16 mouse cellular contexts compared by ENCODE assay signal in genomic region chr9:78501284-78501683, GRCm38 (mm10). TPM values are rescaled to one million over a fixed set of nuclear protein-coding genes. Genes with fewer than 3 reads are reported as not detected.
A peak's percentile ranks its signal among the peaks of the same experiment; 100 is the strongest.
DNase-seq lines count a peak whose midpoint lies in the region; ATAC-seq and TF ChIP-seq lines count a peak whose summit lies in the region.
"Had no signal": no experiment of that assay in that cellular context is flagged by ENCODE, and none has a peak within 500 bp of the region (broad histone marks: within the 10 kb centered on the region; RNA-seq: fewer than 3 reads in every experiment).

No protein-coding gene starts in this region.

- WGBS in liver, adult 2 months: 77% methylated on average over 4 of the region's 4 CpGs
- 71% methylated on average over 4 of the region's 4 CpGs for WGBS in liver, embryonic 12.5 days (ENCODE audit: insufficient replicate concordance)
- WGBS in forebrain, embryonic 15.5 days: 34% methylated on average over 4 of the region's 4 CpGs

- H3K9me3 ChIP-seq in liver, embryonic 12.5 days (replicated peaks): no peaks in the 10 kb centered on the region
- no peaks in the 10 kb centered on the region for H3K9me3 ChIP-seq in forebrain, embryonic 15.5 days
- H3K9me3 ChIP-seq: limb, embryonic 15.5 days; midbrain, embryonic 12.5 days; neural tube, embryonic 13.5 days had no signal

- no peak overlapping the region for H3K4me2 ChIP-seq in liver, embryonic 12.5 days
- H3K4me2 ChIP-seq in forebrain, embryonic 15.5 days (replicated peaks): no peak overlapping the region
- H3K4me2 ChIP-seq: limb, embryonic 15.5 days; midbrain, embryonic 12.5 days; neural tube, embryonic 13.5 days had no signal

- H3K4me3 ChIP-seq in liver, adult 2 months (ENCODE audit: insufficient read depth, low read depth, low read length): no peak overlapping the region
- H3K4me3 ChIP-seq in liver, embryonic 12.5 days: no peak overlapping the region
- H3K4me3 ChIP-seq in forebrain, embryonic 15.5 days: no peak overlapping the region
- H3K4me3 ChIP-seq: limb, embryonic 15.5 days; midbrain, embryonic 12.5 days; neural tube, embryonic 13.5 days had no signal

- peaks cover 8% of the 10 kb centered on the region for H3K4me1 ChIP-seq in liver, adult 2 months (ENCODE audit: control insufficient read depth, insufficient read depth, low read length)
- H3K4me1 ChIP-seq in liver, embryonic 12.5 days: peaks cover 13% of the 10 kb centered on the region
- H3K4me1 ChIP-seq in forebrain, embryonic 15.5 days: peaks cover 27% of the 10 kb centered on the region

- peak; percentile 47; the same call in 1 of the 2 replicates for ATAC-seq in frontal cortex, adult (ENCODE audit: low TSS enrichment)
- no peak for ATAC-seq in liver, embryonic 12.5 days
- ATAC-seq in forebrain, embryonic 15.5 days (replicated peaks): peak; percentile 33
- ATAC-seq: intestine, postnatal 0 days had no signal

- no peak overlapping the region for H3K27ac ChIP-seq in liver, adult 2 months (replicated peaks; ENCODE audit: insufficient read depth, low read depth, low read length)
- H3K27ac ChIP-seq in liver, embryonic 12.5 days: no peak overlapping the region
- no peak overlapping the region for H3K27ac ChIP-seq in forebrain, embryonic 15.5 days (replicated peaks)
- H3K27ac ChIP-seq: limb, embryonic 15.5 days; midbrain, embryonic 12.5 days had no signal

- 0 out of 2 replicates have a peak, but pooled peaks have one; percentile 9 for TF ChIP-seq CTCF in liver, adult 2 months (IDR thresholded peaks at IDR 0.05; ENCODE audit: low read depth, low read length)

- no peak for TF ChIP-seq POLR2A in liver, adult 2 months (IDR thresholded peaks at IDR 0.05; ENCODE audit: extremely low read depth, insufficient read depth, low read length)

- H3K79me2 ChIP-seq in liver, adult 2 months (ENCODE audit: control insufficient read depth, insufficient read depth, low read length): no peaks in the 10 kb centered on the region

- no peaks in the 10 kb centered on the region for H3K27me3 ChIP-seq in liver, adult 2 months (ENCODE audit: control insufficient read depth, insufficient read depth, low read length)
- H3K27me3 ChIP-seq in liver, embryonic 12.5 days (replicated peaks): peaks cover 12% of the 10 kb centered on the region; the same call in 1 of the 2 replicates
- H3K27me3 ChIP-seq in forebrain, embryonic 15.5 days: no peaks in the 10 kb centered on the region
- H3K27me3 ChIP-seq: limb, embryonic 15.5 days; midbrain, embryonic 12.5 days; neural tube, embryonic 13.5 days had no signal

- no peaks in the 10 kb centered on the region for H3K36me3 ChIP-seq in liver, adult 2 months (ENCODE audit: control insufficient read depth, insufficient read depth, low read length)
- H3K36me3 ChIP-seq in liver, embryonic 12.5 days: no peaks in the 10 kb centered on the region
- no peaks in the 10 kb centered on the region for H3K36me3 ChIP-seq in forebrain, embryonic 15.5 days
- H3K36me3 ChIP-seq: limb, embryonic 15.5 days; midbrain, embryonic 12.5 days; neural tube, embryonic 13.5 days had no signal

- no peak overlapping the region for H3K9ac ChIP-seq in liver, adult 2 months (ENCODE audit: low read depth, low read length)
- no peak overlapping the region for H3K9ac ChIP-seq in liver, embryonic 12.5 days
- H3K9ac ChIP-seq in forebrain, embryonic 15.5 days (replicated peaks): no peak overlapping the region
- H3K9ac ChIP-seq: limb, embryonic 15.5 days; midbrain, embryonic 12.5 days; neural tube, embryonic 13.5 days had no signal

- DNase-seq in frontal cortex, adult 2 months (ENCODE audit: extremely low spot score in 1 of 2, low spot score in 1 of 2): no peak
- peak; percentile 32 for DNase-seq in liver, adult 2 months (ENCODE audit: extremely low read depth, low read depth, low spot score)
- peak; percentile 92 for DNase-seq in Muller cell, postnatal 12 days (ENCODE audit: inconsistent ontology term)
- no peak for DNase-seq in spleen, adult 12 weeks (ENCODE audit: low spot score)
- DNase-seq in adrenal gland, adult (ENCODE audit: inconsistent age in 2 of 2, low spot score in 1 of 2): no peak
- DNase-seq: B cell, adult 2 months; cerebellum, adult 11-12 months; heart, postnatal 14 days had no signal

RNA-seq across cellular contexts. Expression of gene Eef1a1, which starts 12.3 kb away (rescaled TPM):
- 3,478 and 3,677 TPM in 2 replicates for polyA plus RNA-seq in frontal cortex, adult 2 months (2012; rRNA removed)
- 7,986 and 8,406 TPM in 2 replicates for total RNA-seq in liver, adult 2 months (2014; rRNA removed)
- 2,468 and 2,707 TPM in 2 replicates for polyA plus RNA-seq in liver, adult 2 months (2012; rRNA removed)
- 2,705 and 2,706 TPM in 2 replicates for polyA plus RNA-seq in liver, embryonic 12.5 days (2016; fragmentation: Nextera tagmentation; extraction: Ambion mirVana)
- 3,810 and 3,862 TPM in 2 replicates for polyA plus RNA-seq in forebrain, embryonic 15.5 days (2015; fragmentation: Nextera tagmentation; extraction: Ambion mirVana)

RNA-seq across cellular contexts. Expression of gene Gm17324, which starts 52.7 kb away (rescaled TPM):
- 0.68 and 0.80 TPM in 2 replicates for polyA plus RNA-seq in frontal cortex, adult 2 months (2012; rRNA removed)
- total RNA-seq in liver, adult 2 months (2014; rRNA removed): 0.18 and 0.20 TPM in 2 replicates
- polyA plus RNA-seq in liver, adult 2 months (2012; rRNA removed): 0.20 and 0.60 TPM in 2 replicates
- polyA plus RNA-seq in liver, embryonic 12.5 days (2016; fragmentation: Nextera tagmentation; extraction: Ambion mirVana): 1.0 and 1.1 TPM in 2 replicates
- 0.76 and 1.7 TPM in 2 replicates for polyA plus RNA-seq in forebrain, embryonic 15.5 days (2015; fragmentation: Nextera tagmentation; extraction: Ambion mirVana)
- total RNA-seq: heart, postnatal 14 days had no signal
- polyA plus RNA-seq: large intestine, adult 2 months had no signal

RNA-seq across cellular contexts. Expression of gene Mto1, which starts 53.3 kb away (rescaled TPM):
- polyA plus RNA-seq in frontal cortex, adult 2 months (2012; rRNA removed): 27.5 and 33.9 TPM in 2 replicates
- total RNA-seq in liver, adult 2 months (2014; rRNA removed): 18.7 and 18.9 TPM in 2 replicates
- polyA plus RNA-seq in liver, adult 2 months (2012; rRNA removed): 16.9 and 17.3 TPM in 2 replicates
- 29.3 and 33.3 TPM in 2 replicates for polyA plus RNA-seq in liver, embryonic 12.5 days (2016; fragmentation: Nextera tagmentation; extraction: Ambion mirVana)
- 26.6 and 31.2 TPM in 2 replicates for polyA plus RNA-seq in forebrain, embryonic 15.5 days (2015; fragmentation: Nextera tagmentation; extraction: Ambion mirVana)

RNA-seq across cellular contexts. Expression of gene Cgas, which starts 58.2 kb away (rescaled TPM):
- 0.59 and 0.90 TPM in 2 replicates for polyA plus RNA-seq in frontal cortex, adult 2 months (2012; rRNA removed)
- total RNA-seq in liver, adult 2 months (2014; rRNA removed): 0.18 and 0.34 TPM in 2 replicates
- 0.07 and 0.12 TPM in 2 replicates for polyA plus RNA-seq in liver, adult 2 months (2012; rRNA removed)
- 1.4 and 1.5 TPM in 2 replicates for polyA plus RNA-seq in liver, embryonic 12.5 days (2016; fragmentation: Nextera tagmentation; extraction: Ambion mirVana)
- polyA plus RNA-seq in forebrain, embryonic 15.5 days (2015; fragmentation: Nextera tagmentation; extraction: Ambion mirVana): 0.50 TPM in 2 replicates

Comparison
In these comparisons a context has a peak if more than half of its experiments do, and no peak if none do; other contexts are left out.
1. DNase-seq: peak in liver, adult 2 months (single experiment) and Muller cell, postnatal 12 days (single experiment); none in frontal cortex, adult 2 months (0 of 2), spleen, adult 12 weeks (single experiment) and adrenal gland, adult (0 of 2).